Mouse (Mus musculus): Measurements from ENCODE around the gene Glp2r. TPM values are rescaled to one million over a fixed set of nuclear protein-coding genes. Genes with fewer than 3 reads are reported as not detected.

Glp2r gene
- total and polyA plus RNA-seq, 2 experiments from 2014 or later: 0.09 TPM; not detected in 1

- no peak for DNase-seq (ENCODE audit: low spot score)
- Histone ChIP-seq H3K36me3 (ENCODE audit: insufficient read depth, low read length) (no peaks in the 10 kb centered on the region), H3K27me3 (ENCODE audit: insufficient read depth, low read length) (no peaks in the 10 kb centered on the region), H3K9ac (replicated peaks; ENCODE audit: low read length) (no peak overlapping the region), H3K4me2 (ENCODE audit: low read depth, low read length) (no peak overlapping the region), H3K27ac (no peak overlapping the region), H3K9me3 (ENCODE audit: low read length) (no peaks in the 10 kb centered on the region), H3K4me3 (ENCODE audit: low read length) (no peak overlapping the region), H3K4me1 (ENCODE audit: insufficient read depth, low read length) (no peaks in the 10 kb centered on the region)
- TF ChIP-seq CTCF (IDR thresholded peaks at IDR 0.05; ENCODE audit: low read depth): peak; percentile 36; the same call in 1 of the 2 replicates
- 72% methylated on average over 15 of the region's 15 CpGs for WGBS
- ATAC-seq: no peak
Observed at GRCm38 (mm10) chr11:67757373-67758167, 13.4 kb downstream of the Glp2r start.

GRCm38 (mm10) chr11:67756287-67756686 is 14.7 kb downstream of the Glp2r start:
- no peak overlapping the region for H3K27ac ChIP-seq
- H3K4me1 ChIP-seq (ENCODE audit: insufficient read depth, low read length): no peaks in the 10 kb centered on the region
- no peak for TF ChIP-seq CTCF (IDR thresholded peaks at IDR 0.05; ENCODE audit: low read depth)
- H3K27me3 ChIP-seq (ENCODE audit: insufficient read depth, low read length): no peaks in the 10 kb centered on the region
- no peak overlapping the region for H3K4me3 ChIP-seq (ENCODE audit: low read length)
- no peak overlapping the region for H3K9ac ChIP-seq (replicated peaks; ENCODE audit: low read length)
- ATAC-seq (no peak), DNase-seq (ENCODE audit: low spot score) (no peak)
- no peak overlapping the region for H3K4me2 ChIP-seq (ENCODE audit: low read depth, low read length)
- WGBS: 100% methylated on average over 1 of the region's 1 CpGs
- no peaks in the 10 kb centered on the region for H3K36me3 ChIP-seq (ENCODE audit: insufficient read depth, low read length)
- no peaks in the 10 kb centered on the region for H3K9me3 ChIP-seq (ENCODE audit: low read length)

GRCm38 (mm10) chr11:67741569-67741968 is 29.4 kb downstream of the Glp2r start:
- no peak overlapping the region for H3K4me2 ChIP-seq (ENCODE audit: low read depth, low read length)
- H3K27ac ChIP-seq: no peak overlapping the region
- H3K4me1 ChIP-seq (ENCODE audit: insufficient read depth, low read length): no peaks in the 10 kb centered on the region
- no peak overlapping the region for H3K4me3 ChIP-seq (ENCODE audit: low read length)
- DNase-seq (ENCODE audit: low spot score): no peak
- H3K36me3 ChIP-seq (ENCODE audit: insufficient read depth, low read length): no peaks in the 10 kb centered on the region
- ATAC-seq: no peak
- no peak overlapping the region for H3K9ac ChIP-seq (replicated peaks; ENCODE audit: low read length)
- H3K9me3 ChIP-seq (ENCODE audit: low read length): no peaks in the 10 kb centered on the region
- no peaks in the 10 kb centered on the region for H3K27me3 ChIP-seq (ENCODE audit: insufficient read depth, low read length)
- TF ChIP-seq CTCF (IDR thresholded peaks at IDR 0.05; ENCODE audit: low read depth): no peak

GRCm38 (mm10) chr11:67738846-67739490 is 32.0 kb downstream of the Glp2r start:
- Histone ChIP-seq H3K4me1 (ENCODE audit: insufficient read depth, low read length) (no peaks in the 10 kb centered on the region), H3K36me3 (ENCODE audit: insufficient read depth, low read length) (no peaks in the 10 kb centered on the region), H3K9me3 (ENCODE audit: low read length) (no peaks in the 10 kb centered on the region), H3K27ac (no peak overlapping the region), H3K4me3 (ENCODE audit: low read length) (no peak overlapping the region), H3K27me3 (ENCODE audit: insufficient read depth, low read length) (no peaks in the 10 kb centered on the region), H3K4me2 (ENCODE audit: low read depth, low read length) (no peak overlapping the region), H3K9ac (replicated peaks; ENCODE audit: low read length) (no peak overlapping the region)
- DNase-seq (ENCODE audit: low spot score) (no peak), ATAC-seq (no peak)
- no peak for TF ChIP-seq CTCF (IDR thresholded peaks at IDR 0.05; ENCODE audit: low read depth)
- WGBS: 89% methylated on average over 5 of the region's 5 CpGs

- no peak overlapping the region for H3K9ac ChIP-seq (replicated peaks; ENCODE audit: low read length)
- no peaks in the 10 kb centered on the region for H3K36me3 ChIP-seq (ENCODE audit: insufficient read depth, low read length)
- no peak for ATAC-seq
- no peaks in the 10 kb centered on the region for H3K4me1 ChIP-seq (ENCODE audit: insufficient read depth, low read length)
- H3K9me3 ChIP-seq (ENCODE audit: low read length): no peaks in the 10 kb centered on the region
- DNase-seq (ENCODE audit: low spot score): no peak
- TF ChIP-seq CTCF (IDR thresholded peaks at IDR 0.05; ENCODE audit: low read depth): no peak
- WGBS: 89% methylated on average over 6 of the region's 6 CpGs
- no peak overlapping the region for H3K27ac ChIP-seq
- H3K4me3 ChIP-seq (ENCODE audit: low read length): no peak overlapping the region
- no peak overlapping the region for H3K4me2 ChIP-seq (ENCODE audit: low read depth, low read length)
- H3K27me3 ChIP-seq (ENCODE audit: insufficient read depth, low read length): no peaks in the 10 kb centered on the region
Observed at GRCm38 (mm10) chr11:67738345-67738744, 32.6 kb downstream of the Glp2r start.

- WGBS: 74% methylated on average over 3 of the region's 3 CpGs
- no peaks in the 10 kb centered on the region for H3K36me3 ChIP-seq (ENCODE audit: insufficient read depth, low read length)
- no peaks in the 10 kb centered on the region for H3K27me3 ChIP-seq (ENCODE audit: insufficient read depth, low read length)
- H3K4me3 ChIP-seq (ENCODE audit: low read length): no peak overlapping the region
- no peak overlapping the region for H3K27ac ChIP-seq
- no peak for DNase-seq (ENCODE audit: low spot score)
- no peak for ATAC-seq
- no peak overlapping the region for H3K9ac ChIP-seq (replicated peaks; ENCODE audit: low read length)
- TF ChIP-seq CTCF (IDR thresholded peaks at IDR 0.05; ENCODE audit: low read depth): no peak
- no peaks in the 10 kb centered on the region for H3K4me1 ChIP-seq (ENCODE audit: insufficient read depth, low read length)
- H3K4me2 ChIP-seq (ENCODE audit: low read depth, low read length): no peak overlapping the region
- H3K9me3 ChIP-seq (ENCODE audit: low read length): no peaks in the 10 kb centered on the region
Observed at GRCm38 (mm10) chr11:67734597-67734996, 36.4 kb downstream of the Glp2r start.

GRCm38 (mm10) chr11:67733726-67734125 is 37.2 kb downstream of the Glp2r start:
- H3K9me3 ChIP-seq (ENCODE audit: low read length): no peaks in the 10 kb centered on the region
- TF ChIP-seq CTCF (IDR thresholded peaks at IDR 0.05; ENCODE audit: low read depth): no peak
- no peak for DNase-seq (ENCODE audit: low spot score)
- 86% methylated on average over 1 of the region's 1 CpGs for WGBS
- H3K9ac ChIP-seq (replicated peaks; ENCODE audit: low read length): no peak overlapping the region
- ATAC-seq: no peak
- H3K27ac ChIP-seq: no peak overlapping the region
- H3K4me2 ChIP-seq (ENCODE audit: low read depth, low read length): no peak overlapping the region
- H3K36me3 ChIP-seq (ENCODE audit: insufficient read depth, low read length): no peaks in the 10 kb centered on the region
- no peaks in the 10 kb centered on the region for H3K27me3 ChIP-seq (ENCODE audit: insufficient read depth, low read length)
- H3K4me1 ChIP-seq (ENCODE audit: insufficient read depth, low read length): no peaks in the 10 kb centered on the region
- H3K4me3 ChIP-seq (ENCODE audit: low read length): no peak overlapping the region
